Mouse (Mus musculus) megakaryocyte, embryonic 14.5 days (primary cell): ENCODE measurements at regions not wholly inside any gene's neighbourhood (a gene's known extent, or its start where the extent isn't known, plus 50 kb on each side); places are given as distances from the start of the nearest gene placed in this dataset.

Source experiments
- FLI1 ChIP-seq: IDR thresholded peaks from 2 replicates; pipeline ENCODE4 v1.6.1; 2012; ENCODE audit warnings: low read length, inconsistent platforms, mixed read lengths
- GATA1 ChIP-seq: IDR thresholded peaks from 3 replicates; pipeline ENCODE4 v1.6.1; 2012; ENCODE audit warnings: mixed read lengths, low read length, inconsistent platforms, borderline replicate concordance

- TF ChIP-seq GATA1 (no peak), FLI1 (no peak)
Observed at GRCm38 (mm10) chr8:107859770-107860169, 82.7 kb upstream of the Zfhx3 start.
